Comparison of ENCODE assay signal across 8 mouse cellular contexts in genomic region chr15:97821321-97821982, GRCm38 (mm10). TPM values are rescaled to one million over a fixed set of nuclear protein-coding genes. Genes with fewer than 3 reads are reported as not detected.
A peak's percentile ranks its signal among the peaks of the same experiment; 100 is the strongest.
DNase-seq lines count a peak whose midpoint lies in the region; ATAC-seq and TF ChIP-seq lines count a peak whose summit lies in the region.

No protein-coding gene starts in this region.

- H3K4me3 ChIP-seq in gastrocnemius, adult 2 months, result peak overlapping the region; percentile 73
- H3K4me3 ChIP-seq in heart, embryonic 14.5 days (ENCODE audit: control insufficient read depth in 1 of 2, insufficient read depth in 1 of 2, low read depth in 1 of 2, low read length in 2 of 2), result no peak overlapping the region
- no peak overlapping the region for H3K4me3 ChIP-seq in limb, embryonic 15.5 days
- H3K4me3 ChIP-seq in stomach, embryonic 14.5 days (ENCODE audit: low read depth, low read length), result no peak overlapping the region

- no peaks in the 10 kb centered on the region for H3K9me3 ChIP-seq in heart, embryonic 14.5 days (ENCODE audit: control insufficient read depth, low read length)
- H3K9me3 ChIP-seq in limb, embryonic 15.5 days, result no peaks in the 10 kb centered on the region
- no peaks in the 10 kb centered on the region for H3K9me3 ChIP-seq in stomach, embryonic 14.5 days (ENCODE audit: control insufficient read depth, low read depth, low read length)

- H3K27me3 ChIP-seq in heart, embryonic 14.5 days (ENCODE audit: control insufficient read depth, insufficient read depth, low read length), result no peaks in the 10 kb centered on the region
- no peaks in the 10 kb centered on the region for H3K27me3 ChIP-seq in limb, embryonic 15.5 days
- H3K27me3 ChIP-seq in stomach, embryonic 14.5 days (ENCODE audit: control insufficient read depth, insufficient read depth, low read length), result no peaks in the 10 kb centered on the region

- H3K4me2 ChIP-seq in heart, embryonic 14.5 days (ENCODE audit: low read length), result peak overlapping the region; percentile 49
- no peak overlapping the region for H3K4me2 ChIP-seq in limb, embryonic 15.5 days
- no peak overlapping the region for H3K4me2 ChIP-seq in stomach, embryonic 14.5 days (replicated peaks; ENCODE audit: low read depth, low read length)

- peaks cover 12% of the 10 kb centered on the region for H3K36me3 ChIP-seq in heart, embryonic 14.5 days (ENCODE audit: control insufficient read depth, insufficient read depth, low read length)
- H3K36me3 ChIP-seq in limb, embryonic 15.5 days, result peaks cover 5% of the 10 kb centered on the region; the same call in 1 of the 2 replicates
- no peaks in the 10 kb centered on the region for H3K36me3 ChIP-seq in stomach, embryonic 14.5 days (ENCODE audit: control insufficient read depth, insufficient read depth, low read length)

- peak; percentile 11; the same call in 1 of the 2 replicates for ATAC-seq in heart, embryonic 14.5 days (ENCODE audit: insufficient number of reproducible peaks, insufficient read depth, low FRiP score, low read depth)
- 0 out of 2 replicates have a peak, but pooled peaks have one; percentile 12 for ATAC-seq in limb, embryonic 15.5 days (ENCODE audit: insufficient number of reproducible peaks, low FRiP score, low TSS enrichment, low read depth)
- ATAC-seq in stomach, embryonic 14.5 days (ENCODE audit: insufficient number of reproducible peaks, insufficient read depth, low FRiP score, low read depth), result no peak

- WGBS in heart, embryonic 14.5 days, result 19% methylated on average over 10 of the region's 10 CpGs
- WGBS in limb, embryonic 15.5 days, result 40% methylated on average over 10 of the region's 10 CpGs
- WGBS in stomach, embryonic 14.5 days, result 26% methylated on average over 10 of the region's 10 CpGs

- peak overlapping the region; percentile 89 for H3K27ac ChIP-seq in gastrocnemius, adult 2 months
- H3K27ac ChIP-seq in heart, embryonic 14.5 days (replicated peaks in 1 of 2; ENCODE audit: control insufficient read depth in 1 of 2, insufficient read depth in 1 of 2, low read depth in 2 of 2, low read length in 2 of 2), result peak overlapping the region; percentile 69 to 85
- peak overlapping the region; percentile 63 for H3K27ac ChIP-seq in limb, embryonic 15.5 days
- H3K27ac ChIP-seq in stomach, embryonic 14.5 days (ENCODE audit: low read length), result peak overlapping the region; percentile 61; the same call in 1 of the 2 replicates

- H3K9ac ChIP-seq in heart, embryonic 14.5 days (ENCODE audit: low read length), result peak overlapping the region; percentile 52
- no peak overlapping the region for H3K9ac ChIP-seq in limb, embryonic 15.5 days
- no peak overlapping the region for H3K9ac ChIP-seq in stomach, embryonic 14.5 days (replicated peaks; ENCODE audit: low read depth, low read length)

- peaks cover 45 to 59% of the 10 kb centered on the region in 2 experiments for H3K4me1 ChIP-seq in heart, embryonic 14.5 days (ENCODE audit: control insufficient read depth in 2 of 2, insufficient read depth in 2 of 2, low read length in 2 of 2)
- H3K4me1 ChIP-seq in limb, embryonic 15.5 days, result peaks cover 63% of the 10 kb centered on the region
- H3K4me1 ChIP-seq in stomach, embryonic 14.5 days (ENCODE audit: control insufficient read depth, insufficient read depth, low read length), result peaks cover 51% of the 10 kb centered on the region

- intact Hi-C loops in gastrocnemius, adult 2 months (cut with DNase I), result no loop called here

- peak; percentile 35 for DNase-seq in gastrocnemius, adult 2 months
- no peak for DNase-seq in gastrocnemius, adult 8-10 months (ENCODE audit: low spot score in 2 of 2)
- DNase-seq in T-cell, adult 2 months (ENCODE audit: low spot score), result peak; percentile 63
- DNase-seq in retina, embryonic 14.5 days (ENCODE audit: low spot score), result no peak
- no peak for DNase-seq in gastrocnemius, adult 18-20 months (ENCODE audit: low spot score)

- peak; percentile 36 for TF ChIP-seq CTCF in gastrocnemius, adult 2 months (IDR thresholded peaks at IDR 0.05)

RNA-seq across cellular contexts. Expression of gene Hdac7, which starts 22.9 kb away (rescaled TPM):
- 10 to 100 TPM; 10.2 to 11.6 TPM for total RNA-seq in gastrocnemius, adult 2 months (2021)
- 1 to 10 TPM; 5.8 to 9.6 (median 9.3) TPM for total RNA-seq in gastrocnemius, adult 8-10 months (2022)
- polyA plus RNA-seq in heart, embryonic 14.5 days (2014; fragmentation: Nextera tagmentation; extraction: Ambion mirVana), result 25.7 and 26.7 TPM in 2 replicates
- 33.5 and 34.1 TPM in 2 replicates for polyA plus RNA-seq in limb, embryonic 15.5 days (2015; fragmentation: Nextera tagmentation; extraction: Ambion mirVana)
- 32.4 and 33.0 TPM in 2 replicates for polyA plus RNA-seq in stomach, embryonic 14.5 days (2014; fragmentation: Nextera tagmentation; extraction: Ambion mirVana)
- total RNA-seq in gastrocnemius, adult 18-20 months (2021), result 10 to 100 TPM in 1 of 2 experiments, 1 to 10 TPM in 1; 6.2 to 10.3 TPM

RNA-seq across cellular contexts. Expression of gene Slc48a1, which starts 43.1 kb away (rescaled TPM):
- total RNA-seq in gastrocnemius, adult 2 months (2021), result 10 to 100 TPM; 44.5 to 47.1 TPM
- total RNA-seq in gastrocnemius, adult 8-10 months (2022), result 10 to 100 TPM; 40.0 to 52.7 (median 47.3) TPM
- 67.1 and 69.6 TPM in 2 replicates for polyA plus RNA-seq in heart, embryonic 14.5 days (2014; fragmentation: Nextera tagmentation; extraction: Ambion mirVana)
- 58.7 and 59.0 TPM in 2 replicates for polyA plus RNA-seq in limb, embryonic 15.5 days (2015; fragmentation: Nextera tagmentation; extraction: Ambion mirVana)
- 23.5 and 24.0 TPM in 2 replicates for polyA plus RNA-seq in stomach, embryonic 14.5 days (2014; fragmentation: Nextera tagmentation; extraction: Ambion mirVana)
- 10 to 100 TPM; 45.0 to 48.7 TPM for total RNA-seq in gastrocnemius, adult 18-20 months (2021)

RNA-seq across cellular contexts. Expression of gene Rapgef3, which starts 53.7 kb away (rescaled TPM):
- total RNA-seq in gastrocnemius, adult 2 months (2021), result 10 to 100 TPM in 1 of 2 experiments, 1 to 10 TPM in 1; 9.8 to 13.6 TPM
- 1 to 10 TPM; 5.1 to 6.3 (median 5.5) TPM for total RNA-seq in gastrocnemius, adult 8-10 months (2022)
- polyA plus RNA-seq in heart, embryonic 14.5 days (2014; fragmentation: Nextera tagmentation; extraction: Ambion mirVana), result 15.9 and 19.2 TPM in 2 replicates
- 9.8 and 10.7 TPM in 2 replicates for polyA plus RNA-seq in limb, embryonic 15.5 days (2015; fragmentation: Nextera tagmentation; extraction: Ambion mirVana)
- polyA plus RNA-seq in stomach, embryonic 14.5 days (2014; fragmentation: Nextera tagmentation; extraction: Ambion mirVana), result 6.1 and 7.5 TPM in 2 replicates
- total RNA-seq in gastrocnemius, adult 18-20 months (2021), result 1 to 10 TPM; 6.6 to 9.0 TPM

Comparison
In these comparisons a context has a peak if more than half of its experiments do, and no peak if none do; other contexts are left out.
1. DNase-seq: peak in gastrocnemius, adult 2 months (single experiment) and T-cell, adult 2 months (single experiment); none in gastrocnemius, adult 8-10 months (0 of 2), retina, embryonic 14.5 days (single experiment) and gastrocnemius, adult 18-20 months (single experiment).
2. Peak in every context shown above with its lines, with median percentiles within 50 percentile points of each other: H3K27ac ChIP-seq.